ENCODE assay signal across 8 mouse cellular contexts in the genomic region with DNA sequence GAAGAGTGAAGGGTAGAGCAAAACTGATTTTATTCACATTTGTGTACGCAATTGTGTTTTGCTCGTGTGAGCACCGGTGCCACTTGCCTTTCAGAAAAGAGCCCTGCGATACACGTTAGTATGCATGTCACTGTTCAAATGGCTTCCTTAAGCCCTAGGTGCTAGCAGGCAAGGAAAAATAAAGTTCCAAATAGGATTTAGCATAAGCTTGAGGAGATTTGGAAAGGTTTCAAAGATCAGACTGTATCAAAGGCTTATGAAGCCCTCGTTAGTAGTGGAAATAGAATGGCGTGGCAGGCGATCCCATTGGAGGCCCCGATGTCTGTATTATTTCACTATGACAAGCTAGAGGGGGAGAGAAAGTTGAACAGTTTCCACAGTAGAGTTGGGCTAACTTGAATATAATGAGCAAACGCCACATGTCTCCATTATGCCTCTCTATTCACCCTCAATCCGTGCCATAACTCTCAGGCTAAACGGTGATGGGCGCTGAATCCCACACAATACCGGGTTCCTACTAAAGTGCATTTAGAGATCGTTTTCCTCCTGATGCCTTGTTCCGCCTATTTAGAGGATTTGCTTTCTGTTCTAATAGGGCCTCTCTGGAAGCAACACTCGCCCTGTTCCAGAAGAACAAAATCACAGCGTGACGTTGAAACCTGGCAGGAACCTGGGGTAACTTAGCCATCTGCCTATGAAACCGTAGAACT. TPM values are rescaled to one million over a fixed set of nuclear protein-coding genes. Genes with fewer than 3 reads are reported as not detected.
DNase-seq lines count a peak whose midpoint lies in the region; ATAC-seq and TF ChIP-seq lines count a peak whose summit lies in the region.

No protein-coding gene starts in this region.

- no peak for DNase-seq in heart, postnatal 0 days (ENCODE audit: low spot score)
- no peak for DNase-seq in heart, adult 9 months (ENCODE audit: low spot score in 2 of 2)
- no peak for DNase-seq in embryonic facial prominence, embryonic 11.5 days (ENCODE audit: low spot score)
- DNase-seq in hindbrain, postnatal 0 days (ENCODE audit: low spot score) = peak; percentile 39
- DNase-seq in neural tube, embryonic 10.5 days (ENCODE audit: extremely low spot score, low spot score) = peak; percentile 36

- H3K4me3 ChIP-seq in heart, postnatal 0 days (ENCODE audit: low read depth, low read length) = peak overlapping the region; percentile 44
- peak overlapping the region; percentile 29 for H3K4me3 ChIP-seq in embryonic facial prominence, embryonic 11.5 days (ENCODE audit: low read depth, low read length)
- H3K4me3 ChIP-seq in hindbrain, postnatal 0 days (ENCODE audit: low read length) = peak overlapping the region; percentile 47

- no peaks in the 10 kb centered on the region for H3K36me3 ChIP-seq in heart, postnatal 0 days (replicated peaks; ENCODE audit: control insufficient read depth, insufficient read depth, low read length)
- H3K36me3 ChIP-seq in embryonic facial prominence, embryonic 11.5 days (replicated peaks; ENCODE audit: control insufficient read depth, insufficient read depth, low read depth, low read length) = no peaks in the 10 kb centered on the region
- H3K36me3 ChIP-seq in hindbrain, postnatal 0 days (ENCODE audit: insufficient read depth, low read length) = no peaks in the 10 kb centered on the region

- no peak for TF ChIP-seq EP300 in heart, postnatal 0 days (IDR thresholded peaks at IDR 0.05; ENCODE audit: low read depth)

- peaks cover 90% of the 10 kb centered on the region for H3K27me3 ChIP-seq in heart, postnatal 0 days (ENCODE audit: control insufficient read depth, insufficient read depth, low read length)
- peaks cover 67% of the 10 kb centered on the region for H3K27me3 ChIP-seq in embryonic facial prominence, embryonic 11.5 days (ENCODE audit: control insufficient read depth, insufficient read depth, low read length)
- peaks cover 16% of the 10 kb centered on the region; the same call in 1 of the 2 replicates for H3K27me3 ChIP-seq in hindbrain, postnatal 0 days (ENCODE audit: insufficient read depth, low read length)

- 3% methylated on average over 20 of the region's 20 CpGs for WGBS in heart, postnatal 0 days
- 2% methylated on average over 20 of the region's 20 CpGs for WGBS in embryonic facial prominence, embryonic 11.5 days
- 4% methylated on average over 20 of the region's 20 CpGs for WGBS in hindbrain, postnatal 0 days

- H3K4me1 ChIP-seq in heart, postnatal 0 days (ENCODE audit: control insufficient read depth, insufficient read depth) = peaks cover 19% of the 10 kb centered on the region
- peaks cover 3% of the 10 kb centered on the region; the same call in 1 of the 2 replicates for H3K4me1 ChIP-seq in embryonic facial prominence, embryonic 11.5 days (ENCODE audit: control insufficient read depth, insufficient read depth, low read length)
- peaks cover 3% of the 10 kb centered on the region; the same call in 1 of the 2 replicates for H3K4me1 ChIP-seq in hindbrain, postnatal 0 days (ENCODE audit: insufficient read depth, low read length)

- no peak for ATAC-seq in heart, postnatal 0 days (ENCODE audit: insufficient read depth, low read depth)
- no peak for ATAC-seq in embryonic facial prominence, embryonic 11.5 days (replicated peaks; ENCODE audit: insufficient number of reproducible peaks, low FRiP score, low TSS enrichment, low read depth)
- no peak for ATAC-seq in hindbrain, postnatal 0 days
- no peak for ATAC-seq in inflammation-experienced regulatory T-cells, adult 6 months
- no peak for ATAC-seq in activated CD4-positive, CD25-positive, alpha-beta regulatory T cell, adult 4 months
- ATAC-seq in erythroid progenitor cell, adult 5-6 weeks (replicated peaks; ENCODE audit: low FRiP score, poor library complexity, severe bottlenecking) = no peak

- H3K27ac ChIP-seq in heart, postnatal 0 days (ENCODE audit: low read depth) = no peak overlapping the region
- no peak overlapping the region for H3K27ac ChIP-seq in embryonic facial prominence, embryonic 11.5 days (replicated peaks; ENCODE audit: low read depth, low read length)
- peak overlapping the region; percentile 78 for H3K27ac ChIP-seq in hindbrain, postnatal 0 days

- H3K4me2 ChIP-seq in heart, postnatal 0 days (ENCODE audit: low read depth, low read length) = peak overlapping the region; percentile 70
- peak overlapping the region; percentile 50 for H3K4me2 ChIP-seq in embryonic facial prominence, embryonic 11.5 days (ENCODE audit: low read depth, low read length)
- H3K4me2 ChIP-seq in hindbrain, postnatal 0 days (ENCODE audit: low read depth, low read length) = peak overlapping the region; percentile 68

- no peak for TF ChIP-seq CTCF in heart, postnatal 0 days (IDR thresholded peaks at IDR 0.05; ENCODE audit: low read depth)
- TF ChIP-seq CTCF in hindbrain, postnatal 0 days (IDR thresholded peaks at IDR 0.05; ENCODE audit: low read depth) = no peak

- H3K9me3 ChIP-seq in heart, postnatal 0 days (replicated peaks; ENCODE audit: control insufficient read depth, low read length) = no peaks in the 10 kb centered on the region
- H3K9me3 ChIP-seq in embryonic facial prominence, embryonic 11.5 days (replicated peaks; ENCODE audit: control insufficient read depth, low read length) = no peaks in the 10 kb centered on the region
- no peaks in the 10 kb centered on the region for H3K9me3 ChIP-seq in hindbrain, postnatal 0 days (ENCODE audit: low read length)

- H3K9ac ChIP-seq in heart, postnatal 0 days (replicated peaks; ENCODE audit: low read depth, low read length) = no peak overlapping the region
- 0 out of 2 replicates have a peak overlapping the region, but pooled peaks have one; percentile 15 for H3K9ac ChIP-seq in embryonic facial prominence, embryonic 11.5 days (replicated peaks; ENCODE audit: low read length)
- peak overlapping the region; percentile 63 for H3K9ac ChIP-seq in hindbrain, postnatal 0 days (replicated peaks; ENCODE audit: low read length)

RNA-seq across cellular contexts. Expression of a gene that starts 0.8 kb away (rescaled TPM):
- not detected in 2 replicates for total RNA-seq in heart, postnatal 0 days (2014; rRNA removed; ENCODE audit: low replicate concordance)
- polyA plus RNA-seq in heart, postnatal 0 days (2015; fragmentation: Nextera tagmentation; extraction: Ambion mirVana) = 0.14 TPM in 1 of 2 replicates, not detected in the other
- polyA plus RNA-seq in embryonic facial prominence, embryonic 11.5 days (2014; fragmentation: Nextera tagmentation; extraction: Ambion mirVana) = 2.8 and 3.1 TPM in 2 replicates
- 103 and 128 TPM in 2 replicates for total RNA-seq in hindbrain, postnatal 0 days (2014; rRNA removed)
- 25.9 and 30.1 TPM in 2 replicates for polyA plus RNA-seq in hindbrain, postnatal 0 days (2015; fragmentation: Nextera tagmentation; extraction: Ambion mirVana)
- not detected for polyA plus RNA-seq in inflammation-experienced regulatory T-cells, adult 6 months (2017; shearing (Covaris generic))
- polyA plus RNA-seq in activated CD4-positive, CD25-positive, alpha-beta regulatory T cell, adult 4 months (2017; shearing (Covaris generic)) = not detected
- total RNA-seq in erythroid progenitor cell, adult 5-6 weeks (2015; ENCODE audit: low replicate concordance) = not detected in 2 replicates
- not detected in 2 replicates for total RNA-seq in erythroid progenitor cell, adult 5-6 weeks (2017; ENCODE audit: low replicate concordance)

Comparison
In these comparisons a context has a peak if more than half of its experiments do, and no peak if none do; other contexts are left out.
1. DNase-seq: peak in hindbrain, postnatal 0 days (single experiment) and neural tube, embryonic 10.5 days (single experiment); none in heart, postnatal 0 days (single experiment), heart, adult 9 months (0 of 2) and embryonic facial prominence, embryonic 11.5 days (single experiment).
2. Peak in every context shown above with its lines, with median percentiles within 50 percentile points of each other: H3K4me2 ChIP-seq and H3K4me3 ChIP-seq.